Mouse (Mus musculus) heart, adult 2 months (tissue): ENCODE results near the gene Zpbp.

Source experiments
- CTCF ChIP-seq: fragments of 200-600 bp; IDR thresholded peaks from 2 replicates; pipeline ENCODE4 v1.8.1; 2022; ENCODE audit warnings: antibody characterized with exemption, mild to moderate bottlenecking, moderate library complexity
- EP300 ChIP-seq: fragments of 200-500 bp; IDR thresholded peaks from 2 replicates; pipeline ENCODE4 v1.6.1; 2011; ENCODE audit warnings: low read depth, low read length, control low read depth; ENCODE audit not compliant: insufficient read depth
- POLR2A ChIP-seq: fragments of 200-500 bp; IDR thresholded peaks from 2 replicates; pipeline ENCODE4 v1.6.1; 2011; ENCODE audit warnings: mild to moderate bottlenecking, low read depth, low read length, control low read depth; ENCODE audit not compliant: insufficient read depth

DNA sequence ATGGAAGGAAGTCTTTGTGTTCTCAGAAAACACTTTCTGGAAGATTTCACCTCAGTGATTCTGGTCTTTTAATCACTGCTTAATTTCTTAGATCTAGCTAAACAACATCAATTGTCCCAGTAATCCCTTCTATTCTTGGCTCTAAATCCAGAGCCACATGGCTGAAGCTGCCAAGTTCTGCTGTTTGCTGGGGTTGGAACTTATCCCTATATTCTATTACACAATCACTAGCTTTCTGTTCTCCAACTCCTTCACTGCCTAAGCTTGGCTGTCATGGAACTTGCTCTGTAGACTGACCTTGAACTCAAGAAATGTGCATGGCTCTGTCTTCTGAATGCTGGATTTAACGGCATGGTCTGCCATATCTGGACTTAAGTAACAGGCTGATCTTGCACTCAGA is 204.9 kb downstream of the Zpbp start:
- no peak for TF ChIP-seq CTCF
- no peak for TF ChIP-seq POLR2A
- TF ChIP-seq EP300, result no peak
